Mouse (Mus musculus): ENCODE measurements around the gene Prdm2. TPM values are rescaled to one million over a fixed set of nuclear protein-coding genes. Genes with fewer than 3 reads are reported as not detected.

The Prdm2 gene
- polyA plus RNA-seq, 1 experiment from 2014 or later = 16.1 TPM

GRCm38 (mm10) chr4:143170290-143170689, 42.5 kb downstream of the Prdm2 start:
- no peak overlapping the region for H3K9ac ChIP-seq
- no peak overlapping the region for H3K4me2 ChIP-seq (replicated peaks)
- no peaks in the 10 kb centered on the region for H3K9me3 ChIP-seq (ENCODE audit: control insufficient read depth, low read length)
- no peak overlapping the region for H3K27ac ChIP-seq
- H3K4me1 ChIP-seq (replicated peaks; ENCODE audit: control insufficient read depth, insufficient read depth, low read length) = no peaks in the 10 kb centered on the region
- peaks cover 28% of the 10 kb centered on the region for H3K36me3 ChIP-seq (replicated peaks; ENCODE audit: control insufficient read depth, insufficient read depth)
- WGBS = 93% methylated on average over 2 of the region's 2 CpGs
- DNase-seq (ENCODE audit: low spot score) (no peak), ATAC-seq (ENCODE audit: low FRiP score) (no peak)
- H3K27me3 ChIP-seq (ENCODE audit: control insufficient read depth, insufficient read depth, low read length) = no peaks in the 10 kb centered on the region
- no peak overlapping the region for H3K4me3 ChIP-seq (replicated peaks; ENCODE audit: low read length)

- peaks cover 41% of the 10 kb centered on the region for H3K36me3 ChIP-seq (replicated peaks; ENCODE audit: control insufficient read depth, insufficient read depth)
- H3K9me3 ChIP-seq (ENCODE audit: control insufficient read depth, low read length) = no peaks in the 10 kb centered on the region
- no peak overlapping the region for H3K4me3 ChIP-seq (replicated peaks; ENCODE audit: low read length)
- ATAC-seq (ENCODE audit: low FRiP score) (no peak), DNase-seq (ENCODE audit: low spot score) (no peak)
- H3K27me3 ChIP-seq (ENCODE audit: control insufficient read depth, insufficient read depth, low read length) = no peaks in the 10 kb centered on the region
- WGBS = 94% methylated on average over 3 of the region's 3 CpGs
- H3K4me1 ChIP-seq (replicated peaks; ENCODE audit: control insufficient read depth, insufficient read depth, low read length) = no peaks in the 10 kb centered on the region
- H3K4me2 ChIP-seq (replicated peaks) = no peak overlapping the region
- no peak overlapping the region for H3K9ac ChIP-seq
- no peak overlapping the region for H3K27ac ChIP-seq
These were observed 44.7 kb downstream of the Prdm2 start for GRCm38 (mm10) chr4:143168093-143168492.

- Histone ChIP-seq H3K9me3 (ENCODE audit: control insufficient read depth, low read length) (no peaks in the 10 kb centered on the region), H3K27ac (peak overlapping the region; percentile 99), H3K4me2 (replicated peaks) (peak overlapping the region; percentile 76), H3K27me3 (ENCODE audit: control insufficient read depth, insufficient read depth, low read length) (no peaks in the 10 kb centered on the region), H3K4me3 (replicated peaks; ENCODE audit: low read length) (peak overlapping the region; percentile 97), H3K4me1 (replicated peaks; ENCODE audit: control insufficient read depth, insufficient read depth, low read length) (peaks cover 24% of the 10 kb centered on the region), H3K36me3 (replicated peaks; ENCODE audit: control insufficient read depth, insufficient read depth) (0 out of 2 replicates have a peak, but pooled peaks cover 17% of the 10 kb centered on the region), H3K9ac (peak overlapping the region; percentile 96)
- ATAC-seq (ENCODE audit: low FRiP score) (peak; percentile 100), DNase-seq (ENCODE audit: low spot score) (peak; percentile 99)
- WGBS = under 1% methylated on average over 101 of the region's 102 CpGs
These were observed 50.9 kb downstream of the Prdm2 start for GRCm38 (mm10) chr4:143161619-143162479.

GRCm38 (mm10) chr4:143160826-143161225, 52.0 kb downstream of the Prdm2 start:
- WGBS = 44% methylated on average over 3 of the region's 3 CpGs
- DNase-seq (ENCODE audit: low spot score) (no peak), ATAC-seq (ENCODE audit: low FRiP score) (no peak)
- Histone ChIP-seq H3K9ac (peak overlapping the region; percentile 96), H3K27ac (no peak overlapping the region), H3K27me3 (ENCODE audit: control insufficient read depth, insufficient read depth, low read length) (no peaks in the 10 kb centered on the region), H3K9me3 (ENCODE audit: control insufficient read depth, low read length) (no peaks in the 10 kb centered on the region), H3K4me3 (replicated peaks; ENCODE audit: low read length) (peak overlapping the region; percentile 97), H3K4me1 (replicated peaks; ENCODE audit: control insufficient read depth, insufficient read depth, low read length) (peaks cover 24% of the 10 kb centered on the region), H3K36me3 (replicated peaks; ENCODE audit: control insufficient read depth, insufficient read depth) (0 out of 2 replicates have a peak, but pooled peaks cover 17% of the 10 kb centered on the region), H3K4me2 (replicated peaks) (peak overlapping the region; percentile 76)

GRCm38 (mm10) chr4:143159336-143159735, 53.5 kb downstream of the Prdm2 start:
- WGBS = 76% methylated on average over 2 of the region's 2 CpGs
- Histone ChIP-seq H3K9ac (no peak overlapping the region), H3K9me3 (ENCODE audit: control insufficient read depth, low read length) (no peaks in the 10 kb centered on the region), H3K27ac (no peak overlapping the region), H3K36me3 (replicated peaks; ENCODE audit: control insufficient read depth, insufficient read depth) (0 out of 2 replicates have a peak, but pooled peaks cover 8% of the 10 kb centered on the region), H3K4me3 (replicated peaks; ENCODE audit: low read length) (no peak overlapping the region), H3K4me1 (replicated peaks; ENCODE audit: control insufficient read depth, insufficient read depth, low read length) (peaks cover 24% of the 10 kb centered on the region), H3K27me3 (ENCODE audit: control insufficient read depth, insufficient read depth, low read length) (no peaks in the 10 kb centered on the region), H3K4me2 (replicated peaks) (no peak overlapping the region; the same call in 1 of the 2 replicates)
- no peak for ATAC-seq (ENCODE audit: low FRiP score)
- DNase-seq (ENCODE audit: low spot score) = no peak

GRCm38 (mm10) chr4:143155871-143156270, 56.9 kb downstream of the Prdm2 start:
- Histone ChIP-seq H3K27me3 (ENCODE audit: control insufficient read depth, insufficient read depth, low read length) (no peaks in the 10 kb centered on the region), H3K9ac (no peak overlapping the region), H3K4me3 (replicated peaks; ENCODE audit: low read length) (no peak overlapping the region), H3K4me1 (replicated peaks; ENCODE audit: control insufficient read depth, insufficient read depth, low read length) (peaks cover 21% of the 10 kb centered on the region), H3K4me2 (replicated peaks) (no peak overlapping the region), H3K27ac (no peak overlapping the region), H3K36me3 (replicated peaks; ENCODE audit: control insufficient read depth, insufficient read depth) (no peaks in the 10 kb centered on the region), H3K9me3 (ENCODE audit: control insufficient read depth, low read length) (no peaks in the 10 kb centered on the region)
- 87% methylated on average over 4 of the region's 4 CpGs for WGBS
- DNase-seq (ENCODE audit: low spot score) (no peak), ATAC-seq (ENCODE audit: low FRiP score) (no peak)

GRCm38 (mm10) chr4:143155036-143155435, 57.8 kb downstream of the Prdm2 start:
- Histone ChIP-seq H3K27me3 (ENCODE audit: control insufficient read depth, insufficient read depth, low read length) (no peaks in the 10 kb centered on the region), H3K4me2 (replicated peaks) (no peak overlapping the region), H3K9ac (no peak overlapping the region), H3K4me3 (replicated peaks; ENCODE audit: low read length) (no peak overlapping the region), H3K4me1 (replicated peaks; ENCODE audit: control insufficient read depth, insufficient read depth, low read length) (peaks cover 14% of the 10 kb centered on the region), H3K36me3 (replicated peaks; ENCODE audit: control insufficient read depth, insufficient read depth) (no peaks in the 10 kb centered on the region), H3K27ac (no peak overlapping the region), H3K9me3 (ENCODE audit: control insufficient read depth, low read length) (no peaks in the 10 kb centered on the region)
- no peak for ATAC-seq (ENCODE audit: low FRiP score)
- WGBS = 81% methylated on average over 4 of the region's 4 CpGs
- no peak for DNase-seq (ENCODE audit: low spot score)

GRCm38 (mm10) chr4:143154571-143154970, 58.2 kb downstream of the Prdm2 start:
- Histone ChIP-seq H3K9ac (no peak overlapping the region), H3K4me1 (replicated peaks; ENCODE audit: control insufficient read depth, insufficient read depth, low read length) (peaks cover 9% of the 10 kb centered on the region), H3K36me3 (replicated peaks; ENCODE audit: control insufficient read depth, insufficient read depth) (no peaks in the 10 kb centered on the region), H3K4me3 (replicated peaks; ENCODE audit: low read length) (no peak overlapping the region), H3K4me2 (replicated peaks) (no peak overlapping the region), H3K9me3 (ENCODE audit: control insufficient read depth, low read length) (no peaks in the 10 kb centered on the region), H3K27me3 (ENCODE audit: control insufficient read depth, insufficient read depth, low read length) (no peaks in the 10 kb centered on the region), H3K27ac (no peak overlapping the region)
- ATAC-seq (ENCODE audit: low FRiP score) (no peak), DNase-seq (ENCODE audit: low spot score) (no peak)
- 82% methylated on average over 6 of the region's 6 CpGs for WGBS

- no peaks in the 10 kb centered on the region for H3K27me3 ChIP-seq (ENCODE audit: control insufficient read depth, insufficient read depth, low read length)
- H3K4me1 ChIP-seq (replicated peaks; ENCODE audit: control insufficient read depth, insufficient read depth, low read length) = no peaks in the 10 kb centered on the region; the same call in 1 of the 2 replicates
- H3K9me3 ChIP-seq (ENCODE audit: control insufficient read depth, low read length) = no peaks in the 10 kb centered on the region
- DNase-seq (ENCODE audit: low spot score) = no peak
- no peak overlapping the region for H3K4me2 ChIP-seq (replicated peaks)
- no peak for ATAC-seq (ENCODE audit: low FRiP score)
- no peak overlapping the region for H3K4me3 ChIP-seq (replicated peaks; ENCODE audit: low read length)
- no peaks in the 10 kb centered on the region for H3K36me3 ChIP-seq (replicated peaks; ENCODE audit: control insufficient read depth, insufficient read depth)
- no peak overlapping the region for H3K27ac ChIP-seq
- H3K9ac ChIP-seq = no peak overlapping the region
- WGBS = 94% methylated on average over 5 of the region's 5 CpGs
These were observed 60.2 kb downstream of the Prdm2 start for GRCm38 (mm10) chr4:143152634-143153033.
